7 mouse cellular contexts compared by ENCODE assay signal in genomic region chr11:97884601-97885185, GRCm38 (mm10). TPM values are rescaled to one million over a fixed set of nuclear protein-coding genes. Genes with fewer than 3 reads are reported as not detected.
DNase-seq lines count a peak whose midpoint lies in the region; ATAC-seq lines count a peak whose summit lies in the region.

No protein-coding gene starts in this region.

- H3K36me3 ChIP-seq in forebrain, embryonic 11.5 days (ENCODE audit: control insufficient read depth, insufficient read depth, low read length) = no peaks in the 10 kb centered on the region
- no peaks in the 10 kb centered on the region for H3K36me3 ChIP-seq in limb, embryonic 13.5 days
- H3K36me3 ChIP-seq in stomach, embryonic 15.5 days = no peaks in the 10 kb centered on the region

- peak overlapping the region; percentile 43 for H3K4me2 ChIP-seq in forebrain, embryonic 11.5 days (ENCODE audit: low read depth, low read length, severe bottlenecking)
- H3K4me2 ChIP-seq in limb, embryonic 13.5 days (replicated peaks) = peak overlapping the region; percentile 66
- H3K4me2 ChIP-seq in stomach, embryonic 15.5 days = peak overlapping the region; percentile 68

- 0 out of 2 replicates have a peak, but pooled peaks have one; percentile 3 for ATAC-seq in forebrain, embryonic 11.5 days (replicated peaks; ENCODE audit: low FRiP score)
- ATAC-seq in limb, embryonic 13.5 days (ENCODE audit: low FRiP score, low read depth) = no peak
- no peak for ATAC-seq in stomach, embryonic 15.5 days (ENCODE audit: insufficient read depth, low FRiP score, low read depth)

- peak overlapping the region; percentile 77 for H3K27ac ChIP-seq in forebrain, embryonic 11.5 days (ENCODE audit: low read depth, low read length)
- H3K27ac ChIP-seq in limb, embryonic 13.5 days = peak overlapping the region; percentile 53; the same call in 1 of the 2 replicates
- H3K27ac ChIP-seq in stomach, embryonic 15.5 days = peak overlapping the region; percentile 80

- H3K9ac ChIP-seq in forebrain, embryonic 11.5 days (ENCODE audit: low read length) = peak overlapping the region; percentile 20; the same call in 1 of the 2 replicates
- peak overlapping the region; percentile 40; the same call in 1 of the 2 replicates for H3K9ac ChIP-seq in limb, embryonic 13.5 days
- H3K9ac ChIP-seq in stomach, embryonic 15.5 days = no peak overlapping the region

- no peaks in the 10 kb centered on the region; the same call in 1 of the 2 replicates for H3K9me3 ChIP-seq in forebrain, embryonic 11.5 days (ENCODE audit: control insufficient read depth, low read length)
- H3K9me3 ChIP-seq in limb, embryonic 13.5 days = 0 out of 2 replicates have a peak, but pooled peaks cover 6% of the 10 kb centered on the region
- H3K9me3 ChIP-seq in stomach, embryonic 15.5 days = no peaks in the 10 kb centered on the region

- WGBS in forebrain, embryonic 11.5 days = 31% methylated on average over 7 of the region's 7 CpGs
- 21% methylated on average over 7 of the region's 7 CpGs for WGBS in limb, embryonic 13.5 days
- whole genome bisulfite sequencing in stomach, embryonic 15.5 days = 24% methylated on average over 7 of the region's 7 CpGs

- no peaks in the 10 kb centered on the region for H3K27me3 ChIP-seq in forebrain, embryonic 11.5 days (ENCODE audit: control insufficient read depth, insufficient read depth, low read length)
- H3K27me3 ChIP-seq in limb, embryonic 13.5 days = no peaks in the 10 kb centered on the region
- H3K27me3 ChIP-seq in stomach, embryonic 15.5 days (replicated peaks) = no peaks in the 10 kb centered on the region

- peak; percentile 20 for DNase-seq in retina, embryonic 14.5 days (ENCODE audit: low spot score)
- no peak for DNase-seq in retina, postnatal 1 day
- no peak for DNase-seq in forebrain, embryonic 11.5 days (ENCODE audit: low spot score)
- DNase-seq in adrenal gland, adult (ENCODE audit: inconsistent age in 2 of 2, low spot score in 1 of 2) = no peak
- no peak for DNase-seq in adrenal gland, postnatal 14 days

- H3K4me1 ChIP-seq in forebrain, embryonic 11.5 days (replicated peaks; ENCODE audit: control insufficient read depth, insufficient read depth, low read length) = no peaks in the 10 kb centered on the region
- 0 out of 2 replicates have a peak, but pooled peaks cover 3% of the 10 kb centered on the region for H3K4me1 ChIP-seq in limb, embryonic 13.5 days
- H3K4me1 ChIP-seq in stomach, embryonic 15.5 days = no peaks in the 10 kb centered on the region

- peak overlapping the region; percentile 57 for H3K4me3 ChIP-seq in forebrain, embryonic 11.5 days (ENCODE audit: low read depth, low read length)
- H3K4me3 ChIP-seq in limb, embryonic 13.5 days = peak overlapping the region; percentile 61
- peak overlapping the region; percentile 57 for H3K4me3 ChIP-seq in stomach, embryonic 15.5 days (replicated peaks)

RNA-seq across cellular contexts. Expression of gene Fbxo47, which starts 0.7 kb away (rescaled TPM):
- 0.40 and 0.83 TPM in 2 replicates for polyA plus RNA-seq in forebrain, embryonic 11.5 days (2014; fragmentation: Nextera tagmentation; extraction: Ambion mirVana)
- polyA plus RNA-seq in limb, embryonic 13.5 days (2015; fragmentation: Nextera tagmentation; extraction: Ambion mirVana) = 0.37 and 0.63 TPM in 2 replicates
- 0.52 and 0.65 TPM in 2 replicates for polyA plus RNA-seq in stomach, embryonic 15.5 days (2015; fragmentation: Nextera tagmentation; extraction: Ambion mirVana)
- total RNA-seq in adrenal gland, postnatal 14 days (2021) = 1.0 and 1.2 TPM in 2 replicates

RNA-seq across cellular contexts. Expression of gene B230217C12Rik, which starts 44.1 kb away (rescaled TPM):
- polyA plus RNA-seq in forebrain, embryonic 11.5 days (2014; fragmentation: Nextera tagmentation; extraction: Ambion mirVana) = 13.3 and 17.7 TPM in 2 replicates
- polyA plus RNA-seq in limb, embryonic 13.5 days (2015; fragmentation: Nextera tagmentation; extraction: Ambion mirVana) = 11.7 and 12.5 TPM in 2 replicates
- 4.0 and 5.7 TPM in 2 replicates for polyA plus RNA-seq in stomach, embryonic 15.5 days (2015; fragmentation: Nextera tagmentation; extraction: Ambion mirVana)
- total RNA-seq in adrenal gland, postnatal 14 days (2021) = 2.4 and 3.5 TPM in 2 replicates
